20 mouse cellular contexts compared by ENCODE assay signal in genomic region chr2:70572251-70572650, GRCm38 (mm10).
"Had no signal": no experiment of that assay in that cellular context is flagged by ENCODE, and none has a peak within 500 bp of the region (broad histone marks: within the 10 kb centered on the region; RNA-seq: fewer than 3 reads in every experiment).

No protein-coding gene starts in this region.

- H3K4me3 ChIP-seq: limb, embryonic 12.5 days; limb, embryonic 15.5 days; megakaryocyte, embryonic 14.5 days; midbrain, embryonic 10.5 days; neural tube, embryonic 12.5 days; neural tube, embryonic 15.5 days had no signal

- ATAC-seq: intestine, embryonic 16.5 days; liver, postnatal 0 days had no signal

- H3K4me2 ChIP-seq: limb, embryonic 12.5 days; limb, embryonic 15.5 days; liver, embryonic 11.5 days; neural tube, embryonic 12.5 days; neural tube, embryonic 15.5 days had no signal

- H3K27ac ChIP-seq: limb, embryonic 12.5 days; limb, embryonic 15.5 days; liver, embryonic 14.5 days; midbrain, embryonic 10.5 days; neural tube, embryonic 12.5 days; neural tube, embryonic 15.5 days; stomach, postnatal 0 days had no signal

- DNase-seq: kidney, adult 18-20 months; kidney, adult 9 months; liver, postnatal 0 days; midbrain, embryonic 14.5 days; right cerebral cortex, adult 18-20 months; right cerebral cortex, postnatal 14 days; right cerebral cortex, postnatal 4 days; thymus, adult 2 months; thymus, postnatal 14 days; thymus, postnatal 4 days had no signal

- H3K36me3 ChIP-seq: limb, embryonic 12.5 days; limb, embryonic 15.5 days; midbrain, embryonic 10.5 days; neural tube, embryonic 12.5 days; neural tube, embryonic 15.5 days had no signal

- H3K9ac ChIP-seq: limb, embryonic 12.5 days; limb, embryonic 15.5 days; liver, embryonic 14.5 days; liver, postnatal 0 days; neural tube, embryonic 12.5 days; neural tube, embryonic 15.5 days had no signal

- H3K9me3 ChIP-seq: limb, embryonic 12.5 days; limb, embryonic 15.5 days; megakaryocyte, embryonic 14.5 days; midbrain, embryonic 10.5 days; neural tube, embryonic 12.5 days; neural tube, embryonic 15.5 days had no signal
